Comparison of ENCODE assay signal across 11 mouse cellular contexts in genomic region chr13:52914591-52915110, GRCm38 (mm10). TPM values are rescaled to one million over a fixed set of nuclear protein-coding genes. Genes with fewer than 3 reads are reported as not detected.
A peak's percentile ranks its signal among the peaks of the same experiment; 100 is the strongest.
DNase-seq lines count a peak whose midpoint lies in the region; ATAC-seq lines count a peak whose summit lies in the region.
"Had no signal": no experiment of that assay in that cellular context is flagged by ENCODE, and none has a peak within 500 bp of the region (broad histone marks: within the 10 kb centered on the region; RNA-seq: fewer than 3 reads in every experiment).

No protein-coding gene starts in this region.

- H3K27me3 ChIP-seq in forebrain, embryonic 14.5 days (replicated peaks; ENCODE audit: control insufficient read depth, insufficient read depth, low read length) = no peaks in the 10 kb centered on the region
- no peaks in the 10 kb centered on the region for H3K27me3 ChIP-seq in forebrain, embryonic 11.5 days (ENCODE audit: control insufficient read depth, insufficient read depth, low read length)
- no peaks in the 10 kb centered on the region for H3K27me3 ChIP-seq in midbrain, embryonic 14.5 days (ENCODE audit: control insufficient read depth, insufficient read depth, low read length)
- H3K27me3 ChIP-seq in midbrain, embryonic 15.5 days (replicated peaks) = no peaks in the 10 kb centered on the region
- H3K27me3 ChIP-seq: hindbrain, embryonic 15.5 days had no signal

- no peak for ATAC-seq in forebrain, embryonic 14.5 days
- no peak for ATAC-seq in forebrain, embryonic 11.5 days (replicated peaks; ENCODE audit: low FRiP score)
- no peak for ATAC-seq in midbrain, embryonic 14.5 days (ENCODE audit: low FRiP score, low TSS enrichment)
- no peak for ATAC-seq in midbrain, embryonic 15.5 days (replicated peaks)
- peak; percentile 76 for ATAC-seq in common myeloid progenitor, adult 5-6 weeks (replicated peaks; ENCODE audit: low read depth, poor library complexity, severe bottlenecking)

- H3K4me2 ChIP-seq in forebrain, embryonic 14.5 days (ENCODE audit: low read length) = no peak overlapping the region
- H3K4me2 ChIP-seq in forebrain, embryonic 11.5 days (ENCODE audit: low read depth, low read length, severe bottlenecking) = no peak overlapping the region
- no peak overlapping the region for H3K4me2 ChIP-seq in midbrain, embryonic 14.5 days (ENCODE audit: low read length)
- no peak overlapping the region for H3K4me2 ChIP-seq in midbrain, embryonic 15.5 days
- H3K4me2 ChIP-seq: hindbrain, embryonic 15.5 days had no signal

- H3K9me3 ChIP-seq in forebrain, embryonic 14.5 days (replicated peaks; ENCODE audit: control insufficient read depth, low read length) = no peaks in the 10 kb centered on the region
- no peaks in the 10 kb centered on the region for H3K9me3 ChIP-seq in forebrain, embryonic 11.5 days (ENCODE audit: control insufficient read depth, low read length)
- no peaks in the 10 kb centered on the region for H3K9me3 ChIP-seq in midbrain, embryonic 14.5 days (ENCODE audit: control insufficient read depth, low read length)
- H3K9me3 ChIP-seq in midbrain, embryonic 15.5 days = no peaks in the 10 kb centered on the region
- H3K9me3 ChIP-seq: forebrain, embryonic 10.5 days; heart, embryonic 10.5 days; hindbrain, embryonic 15.5 days had no signal

- WGBS in forebrain, embryonic 14.5 days = 73% methylated on average over 19 of the region's 19 CpGs
- WGBS in forebrain, embryonic 11.5 days = 85% methylated on average over 19 of the region's 19 CpGs
- WGBS in midbrain, embryonic 14.5 days = 79% methylated on average over 19 of the region's 19 CpGs
- WGBS in midbrain, embryonic 15.5 days = 74% methylated on average over 19 of the region's 19 CpGs

- no peak overlapping the region for H3K4me3 ChIP-seq in forebrain, embryonic 14.5 days (ENCODE audit: low read depth, low read length)
- no peak overlapping the region for H3K4me3 ChIP-seq in forebrain, embryonic 11.5 days (ENCODE audit: low read depth, low read length)
- H3K4me3 ChIP-seq in midbrain, embryonic 14.5 days (replicated peaks; ENCODE audit: low read depth, low read length) = no peak overlapping the region
- H3K4me3 ChIP-seq in midbrain, embryonic 15.5 days = no peak overlapping the region
- H3K4me3 ChIP-seq: forebrain, embryonic 10.5 days; heart, embryonic 10.5 days; hindbrain, embryonic 15.5 days had no signal

- no peak overlapping the region for H3K9ac ChIP-seq in forebrain, embryonic 14.5 days (ENCODE audit: low read length)
- no peak overlapping the region for H3K9ac ChIP-seq in forebrain, embryonic 11.5 days (ENCODE audit: low read length)
- H3K9ac ChIP-seq in midbrain, embryonic 14.5 days (replicated peaks; ENCODE audit: low read length) = no peak overlapping the region
- no peak overlapping the region for H3K9ac ChIP-seq in midbrain, embryonic 15.5 days
- H3K9ac ChIP-seq: hindbrain, embryonic 15.5 days had no signal

- H3K36me3 ChIP-seq in forebrain, embryonic 14.5 days (ENCODE audit: control insufficient read depth, insufficient read depth, low read length) = peaks cover 11% of the 10 kb centered on the region
- no peaks in the 10 kb centered on the region for H3K36me3 ChIP-seq in forebrain, embryonic 11.5 days (ENCODE audit: control insufficient read depth, insufficient read depth, low read length)
- H3K36me3 ChIP-seq in midbrain, embryonic 14.5 days (ENCODE audit: control insufficient read depth, insufficient read depth, low read length) = no peaks in the 10 kb centered on the region
- no peaks in the 10 kb centered on the region for H3K36me3 ChIP-seq in midbrain, embryonic 15.5 days (replicated peaks)
- H3K36me3 ChIP-seq: hindbrain, embryonic 15.5 days had no signal

- H3K27ac ChIP-seq in forebrain, embryonic 14.5 days (ENCODE audit: low read depth, low read length) = peak overlapping the region; percentile 27; the same call in 1 of the 2 replicates
- H3K27ac ChIP-seq in forebrain, embryonic 11.5 days (ENCODE audit: low read depth, low read length) = no peak overlapping the region
- no peak overlapping the region for H3K27ac ChIP-seq in midbrain, embryonic 14.5 days (replicated peaks; ENCODE audit: low read depth, low read length)
- H3K27ac ChIP-seq in midbrain, embryonic 15.5 days = no peak overlapping the region
- H3K27ac ChIP-seq: forebrain, embryonic 10.5 days; heart, embryonic 10.5 days; hindbrain, embryonic 15.5 days had no signal

- no peaks in the 10 kb centered on the region for H3K4me1 ChIP-seq in forebrain, embryonic 14.5 days (ENCODE audit: control insufficient read depth, insufficient read depth, low read length)
- H3K4me1 ChIP-seq in forebrain, embryonic 11.5 days (replicated peaks; ENCODE audit: control insufficient read depth, insufficient read depth, low read length) = no peaks in the 10 kb centered on the region
- H3K4me1 ChIP-seq in midbrain, embryonic 14.5 days (ENCODE audit: control insufficient read depth, insufficient read depth, low read length) = 0 out of 2 replicates have a peak, but pooled peaks cover 10% of the 10 kb centered on the region
- 0 out of 2 replicates have a peak, but pooled peaks cover 14% of the 10 kb centered on the region for H3K4me1 ChIP-seq in midbrain, embryonic 15.5 days

- no peak for DNase-seq in forebrain, embryonic 14.5 days (ENCODE audit: low spot score)
- no peak for DNase-seq in forebrain, embryonic 11.5 days (ENCODE audit: low spot score)
- DNase-seq in midbrain, embryonic 14.5 days = peak; percentile 47
- peak; percentile 27 to 41 for DNase-seq in natural killer cell, adult 2 months (ENCODE audit: low spot score in 2 of 2)
- DNase-seq in cerebellum, adult 11-12 months = no peak
- no peak for DNase-seq in kidney, postnatal 14 days

RNA-seq across cellular contexts. Expression of gene Auh, which starts 14.8 kb away (rescaled TPM):
- polyA plus RNA-seq in forebrain, embryonic 14.5 days (2014; fragmentation: Nextera tagmentation; extraction: Ambion mirVana) = 47.9 and 55.9 TPM in 2 replicates
- 33.3 and 33.7 TPM in 2 replicates for polyA plus RNA-seq in forebrain, embryonic 11.5 days (2014; fragmentation: Nextera tagmentation; extraction: Ambion mirVana)
- polyA plus RNA-seq in midbrain, embryonic 14.5 days (2014; fragmentation: Nextera tagmentation; extraction: Ambion mirVana) = 49.5 and 50.4 TPM in 2 replicates
- 59.2 and 61.5 TPM in 2 replicates for polyA plus RNA-seq in midbrain, embryonic 15.5 days (2015; fragmentation: Nextera tagmentation; extraction: Ambion mirVana)
- total RNA-seq in common myeloid progenitor, adult 5-6 weeks (2017) = 35.9 and 38.2 TPM in 2 replicates

Comparison
In these comparisons a context has a peak if more than half of its experiments do, and no peak if none do; other contexts are left out.
1. DNase-seq: peak in midbrain, embryonic 14.5 days (single experiment) and natural killer cell, adult 2 months (2 of 2); none in forebrain, embryonic 14.5 days (single experiment), forebrain, embryonic 11.5 days (single experiment), cerebellum, adult 11-12 months (single experiment) and kidney, postnatal 14 days (single experiment).